Mouse (Mus musculus) kidney, embryonic 16.5 days (tissue): ENCODE results near the gene Alms1. TPM values are rescaled to one million over a fixed set of nuclear protein-coding genes. Genes with fewer than 3 reads are reported as not detected.
"Not testable (repeated sequence)": the region's sequence is repeated elsewhere in the genome, so short reads cannot be mapped to it uniquely, and the experiment has no call there.

Experiments used
- ATAC-seq: fragments of 200-750 bp; cut with Nextera tagmentation; 2 replicates; pipeline ENCODE4 v1.8.0; 2017; ENCODE audit warnings: moderate TSS enrichment; ENCODE audit not compliant: low FRiP score, low TSS enrichment
- H3K27ac ChIP-seq: fragments of 300-500 bp; sonication (generic); 2 replicates; pipeline ENCODE4 v1.5.1; 2014; ENCODE audit warnings: low read length
- H3K27me3 ChIP-seq: fragments of 300-500 bp; sonication (generic); 2 replicates; pipeline ENCODE4 v1.6.1; 2014; ENCODE audit warnings: low read length, control low read depth, mixed read lengths; ENCODE audit not compliant: insufficient read depth
- H3K36me3 ChIP-seq: fragments of 300-500 bp; sonication (generic); 2 replicates; pipeline ENCODE4 v1.6.1; 2014; ENCODE audit warnings: low read length, control low read depth, mixed read lengths; ENCODE audit not compliant: insufficient read depth
- H3K4me1 ChIP-seq: fragments of 300-500 bp; sonication (generic); 2 replicates; pipeline ENCODE4 v1.6.1; 2014; ENCODE audit warnings: low read length, control low read depth, mixed read lengths; ENCODE audit not compliant: insufficient read depth
- H3K4me2 ChIP-seq: fragments of 300-500 bp; sonication (generic); replicated peaks from 2 replicates; pipeline ENCODE4 v1.6.1; 2014; ENCODE audit warnings: low read depth, low read length
- H3K4me3 ChIP-seq: fragments of 300-500 bp; sonication (generic); 2 replicates; pipeline ENCODE4 v1.5.1; 2014; ENCODE audit warnings: mild to moderate bottlenecking, low read length
- H3K9ac ChIP-seq: fragments of 300-500 bp; sonication (generic); replicated peaks from 2 replicates; pipeline ENCODE4 v1.6.1; 2014; ENCODE audit warnings: low read length
- H3K9me3 ChIP-seq: fragments of 300-500 bp; sonication (generic); 2 replicates; pipeline ENCODE4 v1.6.1; 2016; ENCODE audit warnings: low read length, control low read depth
- WGBS: fragments of 180-500 bp; shearing (Covaris S2); extraction: QIAGEN DNeasy Blood & Tissue Kit; methylation state at CpG from one replicate; pipeline ENCODE4 v1.1.7; 2014; 5-methylcytosine and 5-hydroxymethylcytosine counted together
- microRNA-seq: library from miRNA; unstranded; fragments of <30 nt; microRNA quantifications from one replicate; pipeline ENCODE4, GENCODE M21; 2016
- polyA plus RNA-seq: library from polyadenylated mRNA; unstranded; fragments of >200 nt; fragmentation: Nextera tagmentation; extraction: Ambion mirVana; gene quantifications from 2 replicates; pipeline ENCODE4 v1.2.1, GENCODE M21; 2015

Alms1 gene
- polyA plus RNA-seq, 1 experiment from 2014 or later, result 3.8 TPM

DNA sequence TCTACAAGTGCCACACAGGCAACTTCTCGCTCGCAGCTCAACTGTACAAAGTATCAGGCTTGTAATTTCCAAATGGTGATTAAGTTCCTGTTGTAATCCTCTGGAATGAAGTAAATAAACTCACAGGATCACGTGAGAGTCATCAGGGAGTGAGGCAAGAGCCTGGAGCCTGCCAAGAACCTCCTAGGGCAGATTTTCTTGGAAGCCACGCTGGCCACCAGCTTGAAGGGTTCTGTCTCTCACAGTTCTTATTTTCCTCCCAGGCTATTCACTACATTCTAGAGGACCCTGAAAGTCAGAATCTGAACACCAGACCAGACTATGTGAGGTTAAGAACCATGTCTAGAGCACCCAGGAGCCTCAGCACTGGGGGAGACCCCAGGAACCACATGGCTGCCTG lies 114.6 kb downstream of the Alms1 start:
- not testable (repeated sequence) for H3K9me3 ChIP-seq, H3K4me3 ChIP-seq, H3K9ac ChIP-seq, H3K4me1 ChIP-seq, H3K27me3 ChIP-seq, H3K36me3 ChIP-seq, ATAC-seq, H3K27ac ChIP-seq, H3K4me2 ChIP-seq
- 76% methylated on average over 2 of the region's 4 CpGs for WGBS

DNA sequence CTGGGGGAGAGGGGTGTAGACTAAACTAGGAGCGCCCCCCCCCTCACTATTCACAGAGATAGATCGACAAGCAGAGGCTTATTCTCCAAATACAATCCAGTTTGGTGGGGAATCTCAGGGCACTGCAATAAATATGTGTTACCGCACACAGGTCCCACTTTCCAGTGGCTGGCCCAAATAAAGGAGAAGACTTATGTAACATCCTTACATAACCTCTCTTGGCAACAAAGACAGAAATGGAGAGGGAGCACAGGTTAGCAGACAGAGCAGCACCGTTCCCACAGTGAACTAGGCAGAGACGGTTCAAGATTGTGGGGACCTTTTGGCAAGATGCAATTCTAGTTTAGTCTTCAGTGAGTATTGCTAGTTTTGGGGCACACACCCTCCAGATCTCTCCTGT lies 121.9 kb downstream of the Alms1 start:
- H3K27me3 ChIP-seq, H3K4me1 ChIP-seq, ATAC-seq, H3K9ac ChIP-seq, H3K4me2 ChIP-seq, H3K4me3 ChIP-seq, H3K36me3 ChIP-seq, H3K27ac ChIP-seq, H3K9me3 ChIP-seq: not testable (repeated sequence)
- 96% methylated on average over 5 of the region's 5 CpGs for WGBS

DNA sequence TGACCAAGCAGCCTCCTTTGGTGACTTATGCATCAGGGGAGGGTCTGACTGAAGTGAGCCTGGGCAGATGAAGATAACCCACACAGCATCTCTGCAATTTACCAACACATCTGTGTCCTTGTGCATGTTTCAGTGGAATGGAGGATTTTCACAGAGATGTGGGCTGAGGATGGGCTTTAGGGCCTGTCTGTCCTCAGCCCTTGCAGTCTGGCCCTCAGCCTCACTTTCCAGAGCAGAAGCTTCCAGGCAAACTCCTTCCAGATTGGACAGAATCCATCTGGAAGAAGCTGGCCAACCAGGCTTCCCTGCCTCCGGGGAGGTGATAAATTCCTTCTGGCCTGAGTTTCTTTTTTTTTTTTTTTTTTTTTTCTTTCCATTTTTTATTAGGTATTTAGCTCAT lies 122.3 kb downstream of the Alms1 start:
- H3K4me3 ChIP-seq, ATAC-seq, H3K27me3 ChIP-seq, H3K9me3 ChIP-seq, H3K27ac ChIP-seq, H3K4me1 ChIP-seq, H3K9ac ChIP-seq, H3K36me3 ChIP-seq, H3K4me2 ChIP-seq: not testable (repeated sequence)
- 63% methylated on average over 1 of the region's 1 CpGs for WGBS

DNA sequence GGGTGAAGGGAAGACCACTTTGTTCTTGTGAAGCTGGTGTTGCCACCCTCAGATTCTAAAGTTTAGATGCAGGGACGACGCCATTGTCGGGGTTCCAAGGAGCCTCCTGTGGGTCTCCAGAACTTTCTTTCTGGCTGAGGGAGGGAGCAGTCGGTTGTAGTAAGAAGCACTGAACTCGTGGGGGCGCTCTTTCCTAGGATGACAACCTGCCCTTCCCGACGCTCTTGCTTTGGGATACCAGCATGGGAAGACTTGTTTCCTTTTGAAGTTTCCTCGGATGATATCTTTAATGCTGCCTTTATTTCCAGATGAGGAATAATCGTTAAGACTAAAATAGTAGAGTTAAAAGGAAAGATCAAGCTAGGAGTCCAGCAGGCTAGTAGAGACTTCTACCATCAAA lies 125.8 kb downstream of the Alms1 start, which contains the start of gene Nat8f7:
Gene Nat8f7 (minus strand): TSS at position 101 of the 400 bp plus-strand sequence.
- not testable (repeated sequence) for H3K9me3 ChIP-seq, H3K27me3 ChIP-seq, H3K4me1 ChIP-seq, H3K36me3 ChIP-seq, H3K4me3 ChIP-seq, ATAC-seq, H3K9ac ChIP-seq, H3K4me2 ChIP-seq, H3K27ac ChIP-seq
- WGBS, result 78% methylated on average over 9 of the region's 10 CpGs

Small RNA genes within 50 kb of the gene (microRNA-seq; reads per million reads assigned to microRNA genes)
- gene Gm27317, result not detected

Other genes starting within 250 kb of the Alms1 start
- 16.5 and 18.9 TPM in 2 replicates for gene Rab11fip5, start 212.9 kb upstream of the Alms1 start, polyA plus RNA-seq
- not detected in 2 replicates for gene Noto, start 163.6 kb upstream of the Alms1 start, polyA plus RNA-seq
- gene Smyd5, start 155.5 kb upstream of the Alms1 start, polyA plus RNA-seq, result 74.4 and 77.0 TPM in 2 replicates
- gene Cct7, start 136.0 kb upstream of the Alms1 start, polyA plus RNA-seq, result 555 and 583 TPM in 2 replicates
- 37.6 and 39.1 TPM in 2 replicates for gene Pradc1, start 135.6 kb upstream of the Alms1 start, polyA plus RNA-seq
- gene Fbxo41, start 84.5 kb upstream of the Alms1 start, polyA plus RNA-seq, result 0.08 and 0.09 TPM in 2 replicates
- gene Egr4, start 73.9 kb upstream of the Alms1 start, polyA plus RNA-seq, result 0.07 TPM in 1 of 2 replicates, not detected in the other
- not detected in 2 replicates for gene Nat8f7, start 125.7 kb downstream of the Alms1 start, polyA plus RNA-seq
- 0.14 and 0.19 TPM in 2 replicates for gene Nat8f3, start 178.2 kb downstream of the Alms1 start, polyA plus RNA-seq
- gene Nat8f6, start 233.4 kb downstream of the Alms1 start, polyA plus RNA-seq, result 0.20 TPM in 1 of 2 replicates, not detected in the other
- gene Nat8f5, start 233.4 kb downstream of the Alms1 start, polyA plus RNA-seq, result 0.32 TPM in 1 of 2 replicates, not detected in the other
- gene Nat8, start 244.6 kb downstream of the Alms1 start, polyA plus RNA-seq, result 2.6 and 4.3 TPM in 2 replicates